Mouse (Mus musculus): ENCODE measurements around the gene Adssl1. TPM values are rescaled to one million over a fixed set of nuclear protein-coding genes. Genes with fewer than 3 reads are reported as not detected.

The Adssl1 gene
- polyA plus RNA-seq, 1 experiment from 2014 or later = 4.7 TPM

DNA sequence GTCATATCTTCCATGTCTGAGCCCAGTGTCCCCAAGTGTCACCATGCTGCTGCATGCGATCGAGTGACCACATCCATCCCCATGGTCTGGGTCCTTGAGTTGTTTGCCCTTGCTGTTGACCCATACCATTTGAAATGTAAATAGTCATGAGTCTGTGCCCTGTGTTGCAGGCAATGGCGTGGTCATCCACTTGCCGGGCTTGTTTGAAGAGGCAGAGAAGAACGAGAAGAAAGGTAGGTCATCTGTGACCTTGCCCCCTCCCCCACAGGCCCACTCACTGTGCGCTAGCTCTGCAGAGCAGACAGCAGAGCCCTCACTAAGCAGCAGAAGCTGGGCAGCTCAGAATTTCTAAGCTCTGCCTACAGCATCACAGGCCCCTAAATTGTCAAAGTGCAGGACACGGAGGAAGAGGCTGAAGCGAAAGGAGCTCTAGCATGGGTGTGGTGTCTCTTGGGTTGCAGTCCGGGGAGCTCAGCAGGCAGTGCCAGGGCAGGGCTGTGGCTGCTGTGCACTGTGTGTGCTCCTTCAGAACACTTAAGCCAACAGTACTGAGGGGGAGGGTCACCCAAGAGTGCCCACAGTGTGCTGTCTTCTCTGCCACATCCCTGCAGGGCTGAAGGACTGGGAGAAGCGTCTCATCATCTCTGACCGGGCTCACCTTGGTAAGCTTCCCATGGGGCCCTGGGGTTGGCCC is 12.4 kb downstream of the Adssl1 start:
- Histone ChIP-seq H3K36me3 (ENCODE audit: control insufficient read depth, insufficient read depth, low read length) (no peaks in the 10 kb centered on the region), H3K4me1 (replicated peaks; ENCODE audit: control insufficient read depth, insufficient read depth) (peaks cover 6% of the 10 kb centered on the region), H3K27me3 (ENCODE audit: control insufficient read depth, insufficient read depth, low read length) (no peaks in the 10 kb centered on the region), H3K4me2 (replicated peaks; ENCODE audit: low read depth) (no peak overlapping the region), H3K4me3 (ENCODE audit: low read depth, low read length) (no peak overlapping the region), H3K9me3 (ENCODE audit: control insufficient read depth, low read length) (no peaks in the 10 kb centered on the region), H3K9ac (ENCODE audit: low read length) (no peak overlapping the region), H3K27ac (replicated peaks) (no peak overlapping the region)
- DNase-seq (ENCODE audit: low spot score) (no peak), ATAC-seq (ENCODE audit: low FRiP score, low TSS enrichment) (no peak)
- WGBS = 49% methylated on average over 11 of the region's 11 CpGs
- no peak for TF ChIP-seq CTCF (IDR thresholded peaks at IDR 0.05; ENCODE audit: low read depth)
- no peak for TF ChIP-seq EP300 (optimal IDR thresholded peaks at IDR 0.05)

DNA sequence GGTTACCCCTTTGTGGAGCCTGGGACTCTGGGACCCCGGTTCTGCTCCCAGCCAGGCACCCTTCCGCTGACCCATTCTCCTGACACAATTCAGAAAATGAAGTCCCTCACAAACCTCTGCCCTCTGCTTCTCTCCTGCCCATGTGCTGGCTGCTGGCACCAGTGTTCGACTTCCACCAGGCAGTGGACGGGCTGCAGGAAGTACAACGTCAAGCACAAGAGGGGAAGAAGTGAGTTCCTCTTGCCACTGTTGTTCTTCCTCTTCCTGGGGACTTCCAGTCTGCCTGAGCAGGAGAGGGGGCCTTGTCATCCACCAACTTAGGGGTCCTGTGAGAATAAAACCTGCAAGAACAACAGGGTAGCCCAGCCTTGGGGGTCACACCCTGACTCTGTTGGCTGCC is 13.1 kb downstream of the Adssl1 start:
- Histone ChIP-seq H3K27me3 (ENCODE audit: control insufficient read depth, insufficient read depth, low read length) (no peaks in the 10 kb centered on the region), H3K9me3 (ENCODE audit: control insufficient read depth, low read length) (no peaks in the 10 kb centered on the region), H3K36me3 (ENCODE audit: control insufficient read depth, insufficient read depth, low read length) (no peaks in the 10 kb centered on the region), H3K4me1 (replicated peaks; ENCODE audit: control insufficient read depth, insufficient read depth) (peaks cover 6% of the 10 kb centered on the region), H3K4me2 (replicated peaks; ENCODE audit: low read depth) (no peak overlapping the region), H3K4me3 (ENCODE audit: low read depth, low read length) (no peak overlapping the region), H3K9ac (ENCODE audit: low read length) (no peak overlapping the region), H3K27ac (replicated peaks) (no peak overlapping the region)
- DNase-seq (ENCODE audit: low spot score) (no peak), ATAC-seq (ENCODE audit: low FRiP score, low TSS enrichment) (no peak)
- TF ChIP-seq EP300 (optimal IDR thresholded peaks at IDR 0.05) (no peak), CTCF (IDR thresholded peaks at IDR 0.05; ENCODE audit: low read depth) (no peak)
- 78% methylated on average over 5 of the region's 5 CpGs for WGBS

DNA sequence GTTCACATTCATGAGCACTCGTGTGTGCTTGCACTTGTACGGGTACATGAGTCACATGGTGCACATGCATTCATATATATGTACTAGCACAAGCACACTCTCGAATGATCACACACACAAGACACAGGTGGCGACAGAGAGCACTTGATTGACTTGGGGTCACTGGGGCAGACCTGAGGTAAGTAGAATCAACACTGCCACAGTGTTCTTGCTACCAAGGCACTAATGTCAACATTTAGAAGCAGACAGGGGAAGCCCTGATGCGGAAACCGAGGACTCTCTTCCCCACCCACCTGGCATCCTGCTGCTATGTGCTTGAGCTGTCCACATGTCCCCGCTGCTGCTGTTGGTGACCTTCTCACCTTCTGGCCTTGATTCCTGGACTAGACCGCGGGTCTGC is 13.8 kb downstream of the Adssl1 start:
- no peak for TF ChIP-seq EP300 (optimal IDR thresholded peaks at IDR 0.05)
- TF ChIP-seq CTCF (IDR thresholded peaks at IDR 0.05; ENCODE audit: low read depth) = peak; percentile 56
- WGBS = 58% methylated on average over 9 of the region's 9 CpGs

DNA sequence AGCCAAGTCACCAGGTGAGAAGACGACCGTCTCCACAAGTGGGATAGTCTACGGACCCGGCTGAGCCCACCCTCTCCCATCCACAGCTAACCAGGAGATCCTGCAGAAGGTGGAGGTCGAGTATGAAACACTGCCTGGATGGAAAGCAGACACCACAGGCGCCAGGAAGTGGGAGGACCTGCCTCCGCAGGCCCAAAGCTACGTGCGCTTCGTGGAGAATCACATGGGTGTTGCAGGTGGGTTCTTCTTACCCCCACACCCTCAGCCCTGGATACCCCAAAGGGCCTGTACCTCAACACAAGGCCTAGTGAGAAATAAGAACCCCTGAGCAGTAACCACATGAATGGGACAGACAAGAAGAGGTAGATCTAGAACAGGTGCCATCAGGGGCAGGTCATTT is 19.7 kb downstream of the Adssl1 start:
- whole genome bisulfite sequencing = 84% methylated on average over 10 of the region's 10 CpGs
- no peak for ATAC-seq (ENCODE audit: low FRiP score, low TSS enrichment)

More for the DNA sequence above, 13.8 kb downstream of the Adssl1 start:
- Histone ChIP-seq H3K4me1 (replicated peaks; ENCODE audit: control insufficient read depth, insufficient read depth) (peaks cover 6% of the 10 kb centered on the region), H3K4me2 (replicated peaks; ENCODE audit: low read depth) (no peak overlapping the region), H3K27me3 (ENCODE audit: control insufficient read depth, insufficient read depth, low read length) (no peaks in the 10 kb centered on the region), H3K9ac (ENCODE audit: low read length) (no peak overlapping the region), H3K36me3 (ENCODE audit: control insufficient read depth, insufficient read depth, low read length) (no peaks in the 10 kb centered on the region), H3K9me3 (ENCODE audit: control insufficient read depth, low read length) (no peaks in the 10 kb centered on the region), H3K27ac (replicated peaks) (no peak overlapping the region), H3K4me3 (ENCODE audit: low read depth, low read length) (no peak overlapping the region)
- ATAC-seq (ENCODE audit: low FRiP score, low TSS enrichment) (peak; percentile 62), DNase-seq (ENCODE audit: low spot score) (peak; percentile 75)

DNA sequence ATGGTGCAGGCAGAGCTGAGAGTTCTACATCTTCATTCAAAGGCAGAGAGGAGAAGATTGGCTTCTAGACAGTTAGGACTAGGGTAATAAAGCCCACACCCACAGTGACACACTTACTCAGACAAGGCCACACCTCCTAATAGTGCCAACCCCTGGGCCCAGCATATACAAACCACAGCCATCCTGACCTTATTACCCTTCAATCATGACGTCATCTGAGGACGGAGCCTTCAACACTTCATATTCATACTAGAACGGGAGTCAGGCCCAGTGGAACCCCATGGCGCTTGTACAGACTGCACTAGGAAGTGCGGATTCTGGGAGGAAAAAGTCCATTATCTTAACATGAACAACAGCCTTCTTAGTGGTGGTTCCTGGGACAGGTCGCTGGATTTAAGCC is 23.3 kb downstream of the Adssl1 start:
- H3K9me3 ChIP-seq (ENCODE audit: control insufficient read depth, low read length) = no peaks in the 10 kb centered on the region
- peaks cover 2% of the 10 kb centered on the region; the same call in 1 of the 2 replicates for H3K36me3 ChIP-seq (ENCODE audit: control insufficient read depth, insufficient read depth, low read length)
- no peak for TF ChIP-seq EP300 (optimal IDR thresholded peaks at IDR 0.05)
- no peak for TF ChIP-seq CTCF (IDR thresholded peaks at IDR 0.05; ENCODE audit: low read depth)
- DNase-seq (ENCODE audit: low spot score) (no peak), ATAC-seq (ENCODE audit: low FRiP score, low TSS enrichment) (no peak)
- 92% methylated on average over 6 of the region's 6 CpGs for WGBS
- no peaks in the 10 kb centered on the region for H3K27me3 ChIP-seq (ENCODE audit: control insufficient read depth, insufficient read depth, low read length)
- H3K9ac ChIP-seq (ENCODE audit: low read length) = no peak overlapping the region
- no peak overlapping the region for H3K4me3 ChIP-seq (ENCODE audit: low read depth, low read length)
- H3K4me1 ChIP-seq (replicated peaks; ENCODE audit: control insufficient read depth, insufficient read depth) = no peaks in the 10 kb centered on the region; the same call in 1 of the 2 replicates
- H3K4me2 ChIP-seq (replicated peaks; ENCODE audit: low read depth) = no peak overlapping the region
- no peak overlapping the region for H3K27ac ChIP-seq (replicated peaks)

More for the DNA sequence above, 19.7 kb downstream of the Adssl1 start:
- Histone ChIP-seq H3K4me3 (ENCODE audit: low read depth, low read length) (no peak overlapping the region), H3K4me1 (replicated peaks; ENCODE audit: control insufficient read depth, insufficient read depth) (no peaks in the 10 kb centered on the region), H3K36me3 (ENCODE audit: control insufficient read depth, insufficient read depth, low read length) (no peaks in the 10 kb centered on the region), H3K9ac (ENCODE audit: low read length) (no peak overlapping the region), H3K4me2 (replicated peaks; ENCODE audit: low read depth) (no peak overlapping the region), H3K27me3 (ENCODE audit: control insufficient read depth, insufficient read depth, low read length) (no peaks in the 10 kb centered on the region), H3K9me3 (ENCODE audit: control insufficient read depth, low read length) (no peaks in the 10 kb centered on the region), H3K27ac (replicated peaks) (no peak overlapping the region)
- TF ChIP-seq CTCF (IDR thresholded peaks at IDR 0.05; ENCODE audit: low read depth) (no peak), EP300 (optimal IDR thresholded peaks at IDR 0.05) (no peak)
- no peak for DNase-seq (ENCODE audit: low spot score)

DNA sequence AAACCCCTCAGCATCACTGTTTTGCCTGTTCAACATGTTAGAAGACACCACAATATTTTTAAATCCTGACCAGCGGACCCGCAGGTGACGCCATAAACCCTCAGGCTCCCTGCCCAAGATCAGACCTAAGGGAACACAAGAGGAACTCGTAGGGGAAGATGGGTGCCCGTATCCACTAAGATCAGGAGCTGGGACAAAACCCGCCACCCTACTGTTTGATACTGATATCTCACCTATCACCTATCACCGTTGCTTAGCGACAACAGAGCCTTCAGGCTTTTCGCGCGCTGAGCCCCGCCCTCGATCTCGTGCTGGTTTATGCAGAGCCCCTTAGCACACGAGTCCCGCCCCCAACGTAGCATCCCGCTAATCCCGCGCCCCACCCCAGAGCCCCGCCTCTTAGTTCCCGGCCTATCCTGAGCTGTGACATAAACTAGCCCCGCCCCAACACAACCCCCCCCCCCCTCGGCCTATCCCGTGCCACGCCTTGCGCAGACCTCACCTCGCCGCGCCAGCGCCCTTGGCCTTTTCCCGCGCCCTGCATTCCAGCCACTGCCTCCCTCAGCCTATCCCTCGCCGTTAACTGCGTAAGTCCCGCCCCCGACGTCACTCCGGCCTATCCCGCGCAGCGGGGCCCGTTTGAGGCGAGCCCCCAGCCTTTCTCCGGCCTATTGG is 24.5 kb downstream of the Adssl1 start, which contains the start of gene Siva1:
TSS of gene Siva1 (plus strand) at position 500 of the 675 bp plus-strand sequence.
- Histone ChIP-seq H3K4me3 (ENCODE audit: low read depth, low read length) (peak within 1 kb of the TSS; percentile 66), H3K27me3 (ENCODE audit: control insufficient read depth, insufficient read depth, low read length) (no peaks in the 10 kb centered on the region), H3K36me3 (ENCODE audit: control insufficient read depth, insufficient read depth, low read length) (peaks cover 8% of the 10 kb centered on the region), H3K4me1 (replicated peaks; ENCODE audit: control insufficient read depth, insufficient read depth) (no peaks in the 10 kb centered on the region; the same call in 1 of the 2 replicates), H3K27ac (replicated peaks) (peak within 1 kb of the TSS; percentile 86), H3K9ac (ENCODE audit: low read length) (peak within 1 kb of the TSS; percentile 75), H3K4me2 (replicated peaks; ENCODE audit: low read depth) (peak within 1 kb of the TSS; percentile 95), H3K9me3 (ENCODE audit: control insufficient read depth, low read length) (no peaks in the 10 kb centered on the region)
- DNase-seq (ENCODE audit: low spot score) (peak; percentile 98), ATAC-seq (ENCODE audit: low FRiP score, low TSS enrichment) (peak; percentile 98)
- 1% methylated on average over 43 of the region's 46 CpGs for WGBS
- no peak for TF ChIP-seq CTCF (IDR thresholded peaks at IDR 0.05; ENCODE audit: low read depth)
